8 mouse cellular contexts compared by ENCODE assay signal in genomic region chr5:111414192-111414591, GRCm38 (mm10). TPM values are rescaled to one million over a fixed set of nuclear protein-coding genes. Genes with fewer than 3 reads are reported as not detected.
DNase-seq lines count a peak whose midpoint lies in the region; ATAC-seq lines count a peak whose summit lies in the region.

No protein-coding gene starts in this region.

- no peak overlapping the region for H3K27ac ChIP-seq in heart, embryonic 11.5 days (ENCODE audit: low read depth, low read length)
- H3K27ac ChIP-seq in kidney, embryonic 15.5 days: no peak overlapping the region
- no peak overlapping the region for H3K27ac ChIP-seq in liver, embryonic 11.5 days (ENCODE audit: low read depth, low read length)
- H3K27ac ChIP-seq in neural tube, embryonic 11.5 days (ENCODE audit: low read depth, low read length): no peak overlapping the region

- H3K36me3 ChIP-seq in heart, embryonic 11.5 days (ENCODE audit: control insufficient read depth, insufficient read depth, low read length): no peaks in the 10 kb centered on the region
- no peaks in the 10 kb centered on the region for H3K36me3 ChIP-seq in kidney, embryonic 15.5 days
- H3K36me3 ChIP-seq in liver, embryonic 11.5 days (ENCODE audit: control insufficient read depth, insufficient read depth, low read length): no peaks in the 10 kb centered on the region
- H3K36me3 ChIP-seq in neural tube, embryonic 11.5 days (ENCODE audit: control insufficient read depth, insufficient read depth, low read length): no peaks in the 10 kb centered on the region

- H3K4me2 ChIP-seq in heart, embryonic 11.5 days: no peak overlapping the region
- H3K4me2 ChIP-seq in kidney, embryonic 15.5 days: no peak overlapping the region
- H3K4me2 ChIP-seq in liver, embryonic 11.5 days: no peak overlapping the region
- no peak overlapping the region; the same call in 1 of the 2 replicates for H3K4me2 ChIP-seq in neural tube, embryonic 11.5 days (ENCODE audit: low read depth)

- ATAC-seq in heart, embryonic 11.5 days (replicated peaks; ENCODE audit: insufficient number of reproducible peaks, low FRiP score, low TSS enrichment): no peak; the same call in 1 of the 2 replicates
- peak; percentile 17; the same call in 1 of the 2 replicates for ATAC-seq in kidney, embryonic 15.5 days (replicated peaks; ENCODE audit: low FRiP score)
- no peak for ATAC-seq in liver, embryonic 11.5 days (replicated peaks; ENCODE audit: low FRiP score)
- no peak for ATAC-seq in neural tube, embryonic 11.5 days (ENCODE audit: insufficient read depth, low FRiP score, low TSS enrichment)

- peak; percentile 97 for DNase-seq in heart, adult 11 months
- peak; percentile 81 for DNase-seq in embryo, embryonic 9.5 days (ENCODE audit: extremely low spot score)
- peak; percentile 82 for DNase-seq in heart, adult 8-10 months (ENCODE audit: low spot score)
- DNase-seq in liver, embryonic 11.5 days (ENCODE audit: low spot score): peak; percentile 57
- peak; percentile 83 for DNase-seq in neural tube, embryonic 11.5 days (ENCODE audit: low spot score)
- peak; percentile 90 for DNase-seq in testis, postnatal 10 days (ENCODE audit: low spot score)

- 0% methylated on average over 5 of the region's 5 CpGs for WGBS in heart, embryonic 11.5 days (ENCODE audit: insufficient replicate concordance)
- 0% methylated on average over 5 of the region's 5 CpGs for WGBS in kidney, embryonic 15.5 days
- WGBS in liver, embryonic 11.5 days: 0% methylated on average over 5 of the region's 5 CpGs
- 0% methylated on average over 5 of the region's 5 CpGs for WGBS in neural tube, embryonic 11.5 days

- no peaks in the 10 kb centered on the region for H3K9me3 ChIP-seq in heart, embryonic 11.5 days (replicated peaks; ENCODE audit: control insufficient read depth, low read length)
- H3K9me3 ChIP-seq in kidney, embryonic 15.5 days (replicated peaks): no peaks in the 10 kb centered on the region
- no peaks in the 10 kb centered on the region for H3K9me3 ChIP-seq in liver, embryonic 11.5 days (ENCODE audit: control insufficient read depth, low read length)
- no peaks in the 10 kb centered on the region for H3K9me3 ChIP-seq in neural tube, embryonic 11.5 days (ENCODE audit: control insufficient read depth, low read length)

- H3K9ac ChIP-seq in heart, embryonic 11.5 days (ENCODE audit: low read depth, low read length): no peak overlapping the region
- H3K9ac ChIP-seq in kidney, embryonic 15.5 days: no peak overlapping the region
- H3K9ac ChIP-seq in liver, embryonic 11.5 days (ENCODE audit: low read depth, low read length): no peak overlapping the region
- H3K9ac ChIP-seq in neural tube, embryonic 11.5 days (ENCODE audit: low read length): no peak overlapping the region

- peaks cover 21% of the 10 kb centered on the region for H3K27me3 ChIP-seq in heart, embryonic 11.5 days (ENCODE audit: control insufficient read depth, insufficient read depth, low read length)
- H3K27me3 ChIP-seq in kidney, embryonic 15.5 days: peaks cover 87% of the 10 kb centered on the region
- H3K27me3 ChIP-seq in liver, embryonic 11.5 days (replicated peaks; ENCODE audit: control insufficient read depth, insufficient read depth, low read length): peaks cover 61% of the 10 kb centered on the region
- H3K27me3 ChIP-seq in neural tube, embryonic 11.5 days (ENCODE audit: control insufficient read depth, insufficient read depth, low read length): 0 out of 2 replicates have a peak, but pooled peaks cover 2% of the 10 kb centered on the region

- H3K4me1 ChIP-seq in heart, embryonic 11.5 days (ENCODE audit: control insufficient read depth, insufficient read depth, low read length): peaks cover 26% of the 10 kb centered on the region
- peaks cover 41% of the 10 kb centered on the region for H3K4me1 ChIP-seq in kidney, embryonic 15.5 days
- no peaks in the 10 kb centered on the region; the same call in 1 of the 2 replicates for H3K4me1 ChIP-seq in liver, embryonic 11.5 days (replicated peaks; ENCODE audit: control insufficient read depth, insufficient read depth, low read length)
- H3K4me1 ChIP-seq in neural tube, embryonic 11.5 days (ENCODE audit: control insufficient read depth, insufficient read depth, low read length): peaks cover 29% of the 10 kb centered on the region

- H3K4me3 ChIP-seq in heart, embryonic 11.5 days (ENCODE audit: low read depth, low read length): no peak overlapping the region
- no peak overlapping the region for H3K4me3 ChIP-seq in kidney, embryonic 15.5 days (replicated peaks)
- no peak overlapping the region for H3K4me3 ChIP-seq in liver, embryonic 11.5 days (ENCODE audit: low read depth, low read length)
- H3K4me3 ChIP-seq in neural tube, embryonic 11.5 days (ENCODE audit: low read depth, low read length): no peak overlapping the region

RNA-seq across cellular contexts. Expression of gene Mn1, which starts 3.0 kb away (rescaled TPM):
- polyA plus RNA-seq in heart, embryonic 11.5 days (2014; fragmentation: Nextera tagmentation; extraction: Ambion mirVana): 6.6 and 7.1 TPM in 2 replicates
- total RNA-seq in heart, adult 8-10 months (2022): 10 to 100 TPM; 13.9 to 21.6 (median 19.8) TPM
- 6.2 and 7.8 TPM in 2 replicates for polyA plus RNA-seq in kidney, embryonic 15.5 days (2015; fragmentation: Nextera tagmentation; extraction: Ambion mirVana)
- 5.2 and 5.3 TPM in 2 replicates for polyA plus RNA-seq in liver, embryonic 11.5 days (2014; fragmentation: Nextera tagmentation; extraction: Ambion mirVana)
- polyA plus RNA-seq in neural tube, embryonic 11.5 days (2014; fragmentation: Nextera tagmentation; extraction: Ambion mirVana): 25.6 and 27.3 TPM in 2 replicates
